Mouse (Mus musculus) spleen, postnatal 36 days (tissue): ENCODE data around the gene Ciz1.
A peak's percentile ranks its signal among the peaks of the same experiment; 100 is the strongest.
"Not testable (repeated sequence)": the region's sequence is repeated elsewhere in the genome, so short reads cannot be mapped to it uniquely, and the experiment has no call there.

Experiments
- DNase-seq, 2 experiments: peaks; one replicate each; pipeline ENCODE4 v3.0.0; 2022; ENCODE audit warnings: low spot score in 2 of 2, mixed read lengths in 1 of 2

Gene Ciz1

GRCm38 (mm10) chr2:32347019-32347418 lies 5.1 kb upstream of the Ciz1 start:
- no peak for DNase-seq

GRCm38 (mm10) chr2:32348311-32348710 lies 3.8 kb upstream of the Ciz1 start:
- no peak for DNase-seq

GRCm38 (mm10) chr2:32349625-32350255 lies 2.4 kb upstream of the Ciz1 start:
- DNase-seq: no peak

- DNase-seq: no peak
Observed at GRCm38 (mm10) chr2:32350471-32351051, 1.6 kb upstream of the Ciz1 start.

GRCm38 (mm10) chr2:32351471-32351961 lies 611 bp upstream of the Ciz1 start:
- no peak for DNase-seq

- peak; percentile 75 for DNase-seq
Observed at GRCm38 (mm10) chr2:32353007-32353542, 948 bp downstream of the Ciz1 start, which contains the start of gene Dnm1. TSS of gene Dnm1 (minus strand) at chr2:32353338.

GRCm38 (mm10) chr2:32353836-32354235 lies 1.7 kb downstream of the Ciz1 start:
- no peak for DNase-seq

GRCm38 (mm10) chr2:32354336-32354895 lies 2.3 kb downstream of the Ciz1 start:
- DNase-seq: no peak

GRCm38 (mm10) chr2:32356216-32356615 lies 4.1 kb downstream of the Ciz1 start:
- DNase-seq: no peak

- no peak for DNase-seq
Observed at GRCm38 (mm10) chr2:32357710-32358109, 5.6 kb downstream of the Ciz1 start.

- DNase-seq: no peak
Observed at GRCm38 (mm10) chr2:32358381-32358780, 6.3 kb downstream of the Ciz1 start.

GRCm38 (mm10) chr2:32360741-32361140 lies 8.6 kb downstream of the Ciz1 start:
- DNase-seq: peak; percentile 53 to 58

GRCm38 (mm10) chr2:32361437-32361836 lies 9.3 kb downstream of the Ciz1 start:
- peak; percentile 73 to 81 for DNase-seq

GRCm38 (mm10) chr2:32362274-32362673 lies 10.1 kb downstream of the Ciz1 start:
- DNase-seq: not testable (repeated sequence)

GRCm38 (mm10) chr2:32362817-32363340 lies 10.8 kb downstream of the Ciz1 start:
- DNase-seq: peak; percentile 88

GRCm38 (mm10) chr2:32363376-32364106 lies 11.4 kb downstream of the Ciz1 start:
- peak; percentile 30 to 48 for DNase-seq

GRCm38 (mm10) chr2:32364121-32364520 lies 12.0 kb downstream of the Ciz1 start:
- DNase-seq: no peak

- no peak for DNase-seq
Observed at GRCm38 (mm10) chr2:32367315-32367714, 15.2 kb downstream of the Ciz1 start.

GRCm38 (mm10) chr2:32374191-32374590 lies 22.1 kb downstream of the Ciz1 start:
- DNase-seq: no peak

- no peak for DNase-seq
Observed at GRCm38 (mm10) chr2:32375317-32375940, 23.3 kb downstream of the Ciz1 start.

GRCm38 (mm10) chr2:32376963-32377362 lies 24.8 kb downstream of the Ciz1 start:
- no peak for DNase-seq
